Mouse (Mus musculus) forebrain, embryonic 15.5 days (tissue): ENCODE data around the gene Mthfs. TPM values are rescaled to one million over a fixed set of nuclear protein-coding genes. Genes with fewer than 3 reads are reported as not detected.
"Not testable (repeated sequence)": the region's sequence is repeated elsewhere in the genome, so short reads cannot be mapped to it uniquely, and the experiment has no call there.

Source experiments
- ATAC-seq: fragments of 200-750 bp; cut with Nextera tagmentation; replicated peaks from 2 replicates; pipeline ENCODE4 v1.8.0; 2017; ENCODE audit warnings: mild to moderate bottlenecking, moderate TSS enrichment, moderate library complexity
- H3K27ac ChIP-seq: fragments of 300-500 bp; sonication (generic); replicated peaks from 2 replicates; pipeline ENCODE4 v1.5.1; 2015; ENCODE audit warnings: mild to moderate bottlenecking, inconsistent platforms
- H3K27me3 ChIP-seq: fragments of 300-500 bp; sonication (generic); 2 replicates; pipeline ENCODE4 v1.6.1; 2015; ENCODE audit warnings: inconsistent platforms
- H3K36me3 ChIP-seq: fragments of 300-500 bp; sonication (generic); 2 replicates; pipeline ENCODE4 v1.6.1; 2015; ENCODE audit warnings: mild to moderate bottlenecking, inconsistent platforms
- H3K4me1 ChIP-seq: fragments of 300-500 bp; sonication (generic); 2 replicates; pipeline ENCODE4 v1.6.1; 2015; ENCODE audit warnings: inconsistent platforms
- H3K4me2 ChIP-seq: fragments of 300-500 bp; sonication (generic); replicated peaks from 2 replicates; pipeline ENCODE4 v1.6.1; 2015; ENCODE audit warnings: mild to moderate bottlenecking, inconsistent platforms
- H3K4me3 ChIP-seq: fragments of 300-500 bp; sonication (generic); 2 replicates; pipeline ENCODE4 v1.5.1; 2015; ENCODE audit warnings: mild to moderate bottlenecking, inconsistent platforms
- H3K9ac ChIP-seq: fragments of 300-500 bp; sonication (generic); replicated peaks from 2 replicates; pipeline ENCODE4 v1.6.1; 2015; ENCODE audit warnings: mild to moderate bottlenecking, inconsistent platforms
- H3K9me3 ChIP-seq: fragments of 300-500 bp; sonication (generic); 2 replicates; pipeline ENCODE4 v1.6.1; 2016; ENCODE audit warnings: inconsistent platforms
- WGBS: fragments of 180-500 bp; shearing (Covaris S2); methylation state at CpG from one replicate; pipeline ENCODE4 v1.1.7; 2015; ENCODE audit warnings: mixed read lengths; 5-methylcytosine and 5-hydroxymethylcytosine counted together
- polyA plus RNA-seq: library from polyadenylated mRNA; unstranded; fragments of >200 nt; fragmentation: Nextera tagmentation; extraction: Ambion mirVana; gene quantifications from 2 replicates; pipeline ENCODE4 v1.2.1, GENCODE M21; 2015

Mthfs gene
- 10.9 and 11.6 TPM in 2 replicates for polyA plus RNA-seq

- not testable (repeated sequence) for H3K9me3 ChIP-seq, H3K27me3 ChIP-seq, H3K36me3 ChIP-seq, H3K4me1 ChIP-seq
- Histone ChIP-seq H3K4me2 (peak within 1 kb of the TSS; percentile 43), H3K27ac (peak within 1 kb of the TSS; percentile 82), H3K4me3 (peak within 1 kb of the TSS; percentile 33), H3K9ac (peak within 1 kb of the TSS; percentile 35; the same call in 1 of the 2 replicates)
- 26% methylated on average over 9 of the region's 12 CpGs for WGBS
- peak; percentile 78 for ATAC-seq
These were observed at the start of gene Mthfs for GRCm38 (mm10) chr9:89210353-89211064. Gene Mthfs, plus strand, starts transcription at chr9:89210676.

GRCm38 (mm10) chr9:89172539-89172938 lies 37.9 kb upstream of the Mthfs start:
- H3K4me1 ChIP-seq, ATAC-seq, H3K36me3 ChIP-seq, H3K9me3 ChIP-seq, H3K27ac ChIP-seq, H3K9ac ChIP-seq, H3K4me3 ChIP-seq, H3K27me3 ChIP-seq, H3K4me2 ChIP-seq: not testable (repeated sequence)

GRCm38 (mm10) chr9:89178833-89179232 lies 31.6 kb upstream of the Mthfs start:
- H3K9ac ChIP-seq, ATAC-seq, H3K4me2 ChIP-seq, H3K4me1 ChIP-seq, H3K36me3 ChIP-seq, H3K9me3 ChIP-seq, H3K4me3 ChIP-seq, H3K27ac ChIP-seq, H3K27me3 ChIP-seq: not testable (repeated sequence)
- WGBS: 43% methylated on average over 2 of the region's 3 CpGs

- H3K4me1 ChIP-seq, H3K27me3 ChIP-seq, H3K36me3 ChIP-seq, ATAC-seq, H3K9me3 ChIP-seq, H3K4me3 ChIP-seq, H3K4me2 ChIP-seq, H3K9ac ChIP-seq, H3K27ac ChIP-seq: not testable (repeated sequence)
- WGBS: 78% methylated on average over 4 of the region's 4 CpGs
These were observed 31.0 kb upstream of the Mthfs start for GRCm38 (mm10) chr9:89179469-89179868.

- not testable (repeated sequence) for H3K9ac ChIP-seq, H3K9me3 ChIP-seq, H3K4me3 ChIP-seq, H3K27ac ChIP-seq, H3K4me2 ChIP-seq, H3K36me3 ChIP-seq, ATAC-seq, H3K27me3 ChIP-seq, H3K4me1 ChIP-seq
- WGBS: 80% methylated on average over 15 of the region's 15 CpGs
These were observed 23.5 kb upstream of the Mthfs start for GRCm38 (mm10) chr9:89187006-89187405.

- H3K36me3 ChIP-seq, H3K4me1 ChIP-seq, H3K9ac ChIP-seq, H3K4me2 ChIP-seq, H3K9me3 ChIP-seq, H3K4me3 ChIP-seq, H3K27ac ChIP-seq, ATAC-seq, H3K27me3 ChIP-seq: not testable (repeated sequence)
These were observed 15.0 kb upstream of the Mthfs start for GRCm38 (mm10) chr9:89195483-89195882.

- not testable (repeated sequence) for H3K27ac ChIP-seq, H3K4me3 ChIP-seq, ATAC-seq, H3K4me1 ChIP-seq, H3K9ac ChIP-seq, H3K27me3 ChIP-seq, H3K9me3 ChIP-seq, H3K36me3 ChIP-seq, H3K4me2 ChIP-seq
- WGBS: 75% methylated on average over 1 of the region's 1 CpGs
These were observed 13.0 kb upstream of the Mthfs start for GRCm38 (mm10) chr9:89197509-89197908.

- H3K4me1 ChIP-seq, H3K9me3 ChIP-seq, ATAC-seq, H3K9ac ChIP-seq, H3K27ac ChIP-seq, H3K27me3 ChIP-seq, H3K4me3 ChIP-seq, H3K36me3 ChIP-seq, H3K4me2 ChIP-seq: not testable (repeated sequence)
- 91% methylated on average over 3 of the region's 3 CpGs for WGBS
These were observed 12.1 kb upstream of the Mthfs start for GRCm38 (mm10) chr9:89198349-89198748.

GRCm38 (mm10) chr9:89198969-89199416 lies 11.5 kb upstream of the Mthfs start, which contains the start of the genes Bcl2a1b and Gm29094:
Gene Bcl2a1b, plus strand, starts transcription at chr9:89199209.
Gene Gm29094, plus strand, starts transcription at chr9:89199379.
- WGBS: 92% methylated on average over 5 of the region's 5 CpGs

GRCm38 (mm10) chr9:89202256-89202655 lies 8.2 kb upstream of the Mthfs start:
- not testable (repeated sequence) for H3K4me1 ChIP-seq, H3K9ac ChIP-seq, H3K27me3 ChIP-seq, ATAC-seq, H3K36me3 ChIP-seq, H3K4me2 ChIP-seq, H3K9me3 ChIP-seq, H3K4me3 ChIP-seq, H3K27ac ChIP-seq

More at GRCm38 (mm10) chr9:89198969-89199416, 11.5 kb upstream of the Mthfs start, which contains the start of the genes Bcl2a1b and Gm29094:
- not testable (repeated sequence) for H3K27me3 ChIP-seq, H3K9ac ChIP-seq, H3K4me2 ChIP-seq, H3K4me1 ChIP-seq, H3K4me3 ChIP-seq, H3K36me3 ChIP-seq, H3K27ac ChIP-seq, H3K9me3 ChIP-seq, ATAC-seq

GRCm38 (mm10) chr9:89208939-89209338 lies 1.5 kb upstream of the Mthfs start:
- not testable (repeated sequence) for H3K4me1 ChIP-seq, H3K4me2 ChIP-seq, ATAC-seq, H3K27ac ChIP-seq, H3K4me3 ChIP-seq, H3K27me3 ChIP-seq, H3K9me3 ChIP-seq, H3K36me3 ChIP-seq, H3K9ac ChIP-seq
- 79% methylated on average over 1 of the region's 1 CpGs for WGBS

GRCm38 (mm10) chr9:89211065-89211858 lies 786 bp downstream of the Mthfs start:
- WGBS: 5% methylated on average over 16 of the region's 44 CpGs
- not testable (repeated sequence) for H3K4me1 ChIP-seq, H3K27me3 ChIP-seq, H3K9me3 ChIP-seq, H3K9ac ChIP-seq, H3K36me3 ChIP-seq
- H3K4me2 ChIP-seq: peak overlapping the region; percentile 34
- H3K4me3 ChIP-seq: peak overlapping the region; percentile 32
- H3K27ac ChIP-seq: peak overlapping the region; percentile 72
- ATAC-seq: peak; percentile 96
